Mouse (Mus musculus) layer of hippocampus, adult 8-10 months (tissue): ENCODE data around the gene Mup8. TPM values are rescaled to one million over a fixed set of nuclear protein-coding genes. Genes with fewer than 3 reads are reported as not detected.
"Not testable (repeated sequence)": the region's sequence is repeated elsewhere in the genome, so short reads cannot be mapped to it uniquely, and the experiment has no call there.

ENCODE experiments used
- DNase-seq, 2 experiments: peaks; one replicate each; pipeline ENCODE4 v3.0.0; 2022; ENCODE audit warnings: low spot score in 2 of 2
- total RNA-seq, 4 experiments: library from RNA; stranded (reverse); gene quantifications; 2 replicates each; pipeline ENCODE4 v1.2.4; 2022

Mup8 gene
- total RNA-seq = not detected

DNA sequence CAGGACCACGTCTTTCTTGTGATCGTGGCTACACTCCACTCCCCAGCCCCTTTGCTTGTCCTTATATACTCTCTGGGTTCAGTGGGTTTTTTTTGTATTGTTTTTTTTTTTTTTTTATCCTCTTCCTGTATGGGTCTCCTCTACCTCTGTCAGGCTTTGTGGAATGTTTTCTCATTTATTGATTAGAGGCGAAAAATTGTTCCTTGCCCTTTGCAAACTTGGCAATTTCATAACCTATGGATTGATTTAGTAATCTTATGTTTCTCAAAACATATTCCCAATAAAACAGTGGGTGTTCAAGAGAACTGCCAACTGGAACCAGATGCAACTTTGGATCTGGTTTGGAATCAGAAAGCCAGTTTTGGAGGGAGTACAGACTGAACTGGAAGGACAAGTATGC, at the start of gene Mup8:
TSS of gene Mup8 (minus strand) at position 101 of the 400 bp plus-strand sequence.
- DNase-seq = not testable (repeated sequence)

GRCm38 (mm10) chr4:60265977-60266770, 43.8 kb upstream of the Mup8 start:
- DNase-seq = not testable (repeated sequence)

- DNase-seq = not testable (repeated sequence)
Observed at GRCm38 (mm10) chr4:60262706-60263105, 40.3 kb upstream of the Mup8 start.

Other genes starting within 250 kb of the Mup8 start
- gene Mup7, start 152.1 kb downstream of the Mup8 start, total RNA-seq = not detected
- gene Mup2, start 68.3 kb downstream of the Mup8 start, total RNA-seq = not detected
- not detected for gene Mup9, start 199.4 kb upstream of the Mup8 start, total RNA-seq